Mouse (Mus musculus): ENCODE data around the gene Dicer1. TPM values are rescaled to one million over a fixed set of nuclear protein-coding genes. Genes with fewer than 3 reads are reported as not detected.
A peak's percentile ranks its signal among the peaks of the same experiment; 100 is the strongest.

Gene Dicer1
- polyA plus RNA-seq, 2 experiments: 19.9 to 28.7 TPM

DNA sequence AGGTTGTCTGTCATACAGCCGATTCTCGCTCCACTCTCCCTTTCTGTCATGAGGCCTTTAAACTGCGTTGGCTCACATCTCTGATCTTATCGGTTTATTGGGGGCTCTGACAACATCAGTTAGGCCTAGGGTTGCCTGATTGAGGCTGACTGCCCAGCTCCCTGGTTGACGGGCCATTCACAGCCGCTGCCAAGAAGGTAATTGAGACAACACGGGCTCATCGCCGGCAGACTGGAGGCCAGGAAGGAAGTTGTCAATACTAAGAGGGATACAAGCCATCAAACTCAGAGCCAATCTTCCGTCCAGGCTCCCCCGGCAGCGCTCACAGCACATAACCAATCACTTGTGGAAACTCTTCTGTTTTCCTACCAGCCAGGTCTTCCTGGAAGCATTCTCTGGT, 41.7 kb upstream of the Dicer1 start:
- Histone ChIP-seq H3K4me1 (ENCODE audit: control insufficient read depth, insufficient read depth, low read length) (no peaks in the 10 kb centered on the region), H3K4me3 (replicated peaks; ENCODE audit: low read length) (no peak overlapping the region), H3K4me2 (replicated peaks; ENCODE audit: low read depth, low read length, severe bottlenecking) (no peak overlapping the region), H3K9ac (ENCODE audit: low read depth, low read length, severe bottlenecking) (no peak overlapping the region), H3K27ac (replicated peaks; ENCODE audit: low read depth, low read length) (no peak overlapping the region), H3K36me3 (ENCODE audit: control insufficient read depth, insufficient read depth, low read length) (peaks cover 15% of the 10 kb centered on the region), H3K27me3 (ENCODE audit: control insufficient read depth, insufficient read depth, low read length) (no peaks in the 10 kb centered on the region), H3K9me3 (ENCODE audit: control insufficient read depth, low read length) (peaks cover 8% of the 10 kb centered on the region)
- DNase-seq (ENCODE audit: low spot score) (no peak), ATAC-seq (ENCODE audit: low FRiP score, low read depth) (peak; percentile 44)
- 17% methylated on average over 12 of the region's 12 CpGs for WGBS
- no peak for TF ChIP-seq POLR2A (IDR thresholded peaks at IDR 0.05; ENCODE audit: borderline replicate concordance, extremely low read depth, insufficient read depth, insufficient read length)

GRCm38 (mm10) chr12:104777603-104778002, 25.9 kb upstream of the Dicer1 start:
- Histone ChIP-seq H3K4me1 (ENCODE audit: control insufficient read depth, insufficient read depth, low read length) (no peaks in the 10 kb centered on the region), H3K9ac (ENCODE audit: low read depth, low read length, severe bottlenecking) (no peak overlapping the region), H3K27me3 (ENCODE audit: control insufficient read depth, insufficient read depth, low read length) (no peaks in the 10 kb centered on the region), H3K27ac (replicated peaks; ENCODE audit: low read depth, low read length) (no peak overlapping the region), H3K4me3 (replicated peaks; ENCODE audit: low read length) (no peak overlapping the region), H3K4me2 (replicated peaks; ENCODE audit: low read depth, low read length, severe bottlenecking) (no peak overlapping the region), H3K36me3 (ENCODE audit: control insufficient read depth, insufficient read depth, low read length) (peaks cover 32% of the 10 kb centered on the region), H3K9me3 (ENCODE audit: control insufficient read depth, low read length) (no peaks in the 10 kb centered on the region)
- no peak for DNase-seq (ENCODE audit: low spot score)
- no peak for ATAC-seq (ENCODE audit: low FRiP score, low read depth)
- 73% methylated on average over 1 of the region's 1 CpGs for WGBS
- TF ChIP-seq POLR2A (IDR thresholded peaks at IDR 0.05; ENCODE audit: borderline replicate concordance, extremely low read depth, insufficient read depth, insufficient read length): no peak

- Histone ChIP-seq H3K9me3 (ENCODE audit: control insufficient read depth, low read length) (no peaks in the 10 kb centered on the region), H3K4me1 (ENCODE audit: control insufficient read depth, insufficient read depth, low read length) (peaks cover 28% of the 10 kb centered on the region), H3K4me3 (replicated peaks; ENCODE audit: low read length) (no peak overlapping the region), H3K4me2 (replicated peaks; ENCODE audit: low read depth, low read length, severe bottlenecking) (no peak overlapping the region), H3K27me3 (ENCODE audit: control insufficient read depth, insufficient read depth, low read length) (no peaks in the 10 kb centered on the region; the same call in 1 of the 2 replicates), H3K27ac (replicated peaks; ENCODE audit: low read depth, low read length) (no peak overlapping the region), H3K9ac (ENCODE audit: low read depth, low read length, severe bottlenecking) (no peak overlapping the region), H3K36me3 (ENCODE audit: control insufficient read depth, insufficient read depth, low read length) (peaks cover 8% of the 10 kb centered on the region)
- TF ChIP-seq POLR2A (IDR thresholded peaks at IDR 0.05; ENCODE audit: borderline replicate concordance, extremely low read depth, insufficient read depth, insufficient read length): no peak
- WGBS: 88% methylated on average over 2 of the region's 2 CpGs
- no peak for ATAC-seq (ENCODE audit: low FRiP score, low read depth)
- DNase-seq (ENCODE audit: low spot score): no peak
These were observed 20.2 kb upstream of the Dicer1 start for GRCm38 (mm10) chr12:104771941-104772340.

GRCm38 (mm10) chr12:104769201-104769785, 17.5 kb upstream of the Dicer1 start:
- no peak overlapping the region for H3K9ac ChIP-seq (ENCODE audit: low read depth, low read length, severe bottlenecking)
- H3K4me1 ChIP-seq (ENCODE audit: control insufficient read depth, insufficient read depth, low read length): peaks cover 36% of the 10 kb centered on the region
- no peaks in the 10 kb centered on the region for H3K9me3 ChIP-seq (ENCODE audit: control insufficient read depth, low read length)
- WGBS: 17% methylated on average over 10 of the region's 10 CpGs
- no peak for TF ChIP-seq POLR2A (IDR thresholded peaks at IDR 0.05; ENCODE audit: borderline replicate concordance, extremely low read depth, insufficient read depth, insufficient read length)
- 0 out of 2 replicates have a peak overlapping the region, but pooled peaks have one; percentile 13 for H3K4me2 ChIP-seq (replicated peaks; ENCODE audit: low read depth, low read length, severe bottlenecking)
- H3K4me3 ChIP-seq (replicated peaks; ENCODE audit: low read length): no peak overlapping the region
- H3K27me3 ChIP-seq (ENCODE audit: control insufficient read depth, insufficient read depth, low read length): no peaks in the 10 kb centered on the region; the same call in 1 of the 2 replicates
- H3K36me3 ChIP-seq (ENCODE audit: control insufficient read depth, insufficient read depth, low read length): no peaks in the 10 kb centered on the region
- DNase-seq (ENCODE audit: low spot score) (peak; percentile 76), ATAC-seq (ENCODE audit: low FRiP score, low read depth) (peak; percentile 85)
- 0 out of 2 replicates have a peak overlapping the region, but pooled peaks have one; percentile 52 for H3K27ac ChIP-seq (replicated peaks; ENCODE audit: low read depth, low read length)

- Histone ChIP-seq H3K4me1 (ENCODE audit: control insufficient read depth, insufficient read depth, low read length) (peaks cover 36% of the 10 kb centered on the region), H3K27ac (replicated peaks; ENCODE audit: low read depth, low read length) (no peak overlapping the region), H3K4me2 (replicated peaks; ENCODE audit: low read depth, low read length, severe bottlenecking) (no peak overlapping the region), H3K9me3 (ENCODE audit: control insufficient read depth, low read length) (no peaks in the 10 kb centered on the region), H3K4me3 (replicated peaks; ENCODE audit: low read length) (no peak overlapping the region), H3K36me3 (ENCODE audit: control insufficient read depth, insufficient read depth, low read length) (no peaks in the 10 kb centered on the region), H3K27me3 (ENCODE audit: control insufficient read depth, insufficient read depth, low read length) (no peaks in the 10 kb centered on the region; the same call in 1 of the 2 replicates), H3K9ac (ENCODE audit: low read depth, low read length, severe bottlenecking) (no peak overlapping the region)
- DNase-seq (ENCODE audit: low spot score) (no peak), ATAC-seq (ENCODE audit: low FRiP score, low read depth) (no peak)
- WGBS: 88% methylated on average over 4 of the region's 4 CpGs
- TF ChIP-seq POLR2A (IDR thresholded peaks at IDR 0.05; ENCODE audit: borderline replicate concordance, extremely low read depth, insufficient read depth, insufficient read length): no peak
These were observed 15.4 kb upstream of the Dicer1 start for GRCm38 (mm10) chr12:104767183-104767582.

All from limb, embryonic 14.5 days (tissue).